Mouse (Mus musculus) limb, embryonic 10.5 days (tissue): Measurements from ENCODE around the gene Mef2d. TPM values are rescaled to one million over a fixed set of nuclear protein-coding genes. Genes with fewer than 3 reads are reported as not detected.

Experiments used
- DNase-seq: peaks from one replicate; pipeline ENCODE4 v3.0.0-alpha.2; 2017; ENCODE audit warnings: low spot score
- H3K27ac ChIP-seq: fragments of 300-500 bp; sonication (generic); 2 replicates; pipeline ENCODE4 v1.5.1; 2016; ENCODE audit warnings: mild to moderate bottlenecking
- H3K27me3 ChIP-seq: fragments of 300-500 bp; sonication (generic); 2 replicates; pipeline ENCODE4 v1.6.1; 2016; ENCODE audit warnings: low read depth, mild to moderate bottlenecking; ENCODE audit not compliant: poor library complexity, severe bottlenecking
- H3K36me3 ChIP-seq: fragments of 300-500 bp; sonication (generic); 2 replicates; pipeline ENCODE4 v1.6.1; 2016; ENCODE audit warnings: mild to moderate bottlenecking, moderate library complexity
- H3K4me1 ChIP-seq: fragments of 300-500 bp; sonication (generic); 2 replicates; pipeline ENCODE4 v1.6.1; 2016
- H3K4me3 ChIP-seq: fragments of 300-500 bp; sonication (generic); 2 replicates; pipeline ENCODE4 v1.5.1; 2016; ENCODE audit warnings: mild to moderate bottlenecking, moderate library complexity
- H3K9me3 ChIP-seq: fragments of 300-500 bp; sonication (generic); replicated peaks from 2 replicates; pipeline ENCODE4 v1.6.1; 2016; ENCODE audit warnings: mild to moderate bottlenecking
- WGBS: fragments of 180-500 bp; shearing (Covaris S2); methylation state at CpG from one replicate; pipeline ENCODE4 v1.1.7; 2016; 5-methylcytosine and 5-hydroxymethylcytosine counted together
- polyA plus RNA-seq: library from polyadenylated mRNA; unstranded; fragments of >200 nt; fragmentation: Nextera tagmentation; extraction: Ambion mirVana; gene quantifications from 2 replicates; pipeline ENCODE4 v1.2.1, GENCODE M21; 2016

Mef2d gene
- polyA plus RNA-seq: 12.3 and 14.0 TPM in 2 replicates

- peak; percentile 95 for DNase-seq
- 0% methylated on average over 52 of the region's 52 CpGs for WGBS
- Histone ChIP-seq H3K9me3 (no peaks in the 10 kb centered on the region), H3K4me3 (peak within 1 kb of the TSS; percentile 94), H3K4me1 (peaks cover 92% of the 10 kb centered on the region), H3K27me3 (0 out of 2 replicates have a peak, but pooled peaks cover 3% of the 10 kb centered on the region), H3K36me3 (0 out of 2 replicates have a peak, but pooled peaks cover 3% of the 10 kb centered on the region), H3K27ac (peak within 1 kb of the TSS; percentile 94)
These were observed at the start of gene Mef2d for GRCm38 (mm10) chr3:88141787-88142523. TSS of gene Mef2d (plus strand) at chr3:88142372.

- peaks cover 97% of the 10 kb centered on the region for H3K36me3 ChIP-seq
- H3K9me3 ChIP-seq: no peaks in the 10 kb centered on the region
- no peak overlapping the region for H3K4me3 ChIP-seq
- WGBS: 90% methylated on average over 5 of the region's 5 CpGs
- no peak overlapping the region for H3K27ac ChIP-seq
- DNase-seq: no peak
- no peaks in the 10 kb centered on the region for H3K4me1 ChIP-seq
- no peaks in the 10 kb centered on the region for H3K27me3 ChIP-seq
These were observed 48.0 kb upstream of the Mef2d start for GRCm38 (mm10) chr3:88094126-88094525.

- Histone ChIP-seq H3K4me1 (0 out of 2 replicates have a peak, but pooled peaks cover under 1% of the 10 kb centered on the region), H3K9me3 (no peaks in the 10 kb centered on the region), H3K27ac (no peak overlapping the region), H3K27me3 (no peaks in the 10 kb centered on the region), H3K4me3 (no peak overlapping the region), H3K36me3 (peaks cover 93% of the 10 kb centered on the region)
- 85% methylated on average over 6 of the region's 6 CpGs for WGBS
- no peak for DNase-seq
These were observed 44.5 kb upstream of the Mef2d start for GRCm38 (mm10) chr3:88097666-88098065.

DNA sequence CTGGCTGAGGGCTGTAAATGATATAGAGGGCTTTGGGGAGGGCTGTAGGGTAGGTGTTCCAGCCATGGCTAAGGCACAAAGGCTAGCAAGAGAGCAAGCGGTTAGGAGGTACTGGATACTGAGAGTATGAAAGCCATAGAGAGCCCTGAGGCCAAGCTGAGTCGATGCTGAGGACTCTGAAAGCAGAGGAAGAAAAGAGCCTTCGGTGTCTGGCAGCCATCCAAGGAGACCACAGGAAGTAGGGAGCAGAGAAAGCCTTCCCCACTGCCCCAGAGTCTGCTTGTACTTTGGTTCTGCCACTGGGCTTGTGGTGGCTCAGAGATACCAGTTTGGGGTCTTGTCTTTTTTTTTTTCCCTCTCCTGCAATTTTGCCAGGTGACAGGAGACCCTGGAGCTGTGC lies 41.9 kb upstream of the Mef2d start:
- H3K9me3 ChIP-seq: no peaks in the 10 kb centered on the region
- peaks cover 93% of the 10 kb centered on the region for H3K36me3 ChIP-seq
- no peak for DNase-seq
- no peaks in the 10 kb centered on the region for H3K27me3 ChIP-seq
- 0 out of 2 replicates have a peak, but pooled peaks cover 4% of the 10 kb centered on the region for H3K4me1 ChIP-seq
- H3K4me3 ChIP-seq: no peak overlapping the region
- no peak overlapping the region for H3K27ac ChIP-seq
- 91% methylated on average over 3 of the region's 3 CpGs for WGBS

GRCm38 (mm10) chr3:88101736-88102135 lies 40.4 kb upstream of the Mef2d start:
- Histone ChIP-seq H3K9me3 (no peaks in the 10 kb centered on the region), H3K36me3 (peaks cover 94% of the 10 kb centered on the region), H3K27me3 (no peaks in the 10 kb centered on the region), H3K4me3 (no peak overlapping the region), H3K4me1 (0 out of 2 replicates have a peak, but pooled peaks cover 4% of the 10 kb centered on the region), H3K27ac (no peak overlapping the region)
- 87% methylated on average over 7 of the region's 7 CpGs for WGBS
- no peak for DNase-seq

GRCm38 (mm10) chr3:88102196-88102595 lies 40.0 kb upstream of the Mef2d start:
- H3K27ac ChIP-seq: no peak overlapping the region
- H3K9me3 ChIP-seq: no peaks in the 10 kb centered on the region
- peaks cover 93% of the 10 kb centered on the region for H3K36me3 ChIP-seq
- no peak overlapping the region for H3K4me3 ChIP-seq
- H3K27me3 ChIP-seq: no peaks in the 10 kb centered on the region
- WGBS: 86% methylated on average over 6 of the region's 6 CpGs
- DNase-seq: no peak
- H3K4me1 ChIP-seq: 0 out of 2 replicates have a peak, but pooled peaks cover 4% of the 10 kb centered on the region

DNA sequence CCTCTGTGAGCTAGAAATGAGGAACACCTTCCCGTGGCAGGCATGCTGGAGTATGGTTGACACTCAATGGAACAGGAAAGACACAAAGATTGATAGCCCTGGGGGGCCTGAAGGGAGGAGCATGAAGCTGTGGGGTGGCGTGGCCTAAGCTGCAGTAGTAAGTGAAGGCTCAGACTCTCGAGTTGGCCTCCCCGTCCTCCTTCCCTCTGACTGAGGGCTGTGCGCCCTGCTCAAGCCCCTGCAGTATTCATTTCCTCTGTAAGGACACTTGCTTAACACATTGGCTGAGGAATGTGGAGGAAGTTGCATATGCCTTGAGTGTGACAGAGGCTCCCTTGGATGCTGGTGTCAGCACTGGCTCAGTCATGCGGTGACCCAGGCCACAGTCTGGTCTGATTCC lies 39.6 kb upstream of the Mef2d start:
- H3K4me3 ChIP-seq: no peak overlapping the region
- H3K27me3 ChIP-seq: no peaks in the 10 kb centered on the region
- no peaks in the 10 kb centered on the region for H3K9me3 ChIP-seq
- DNase-seq: no peak
- H3K4me1 ChIP-seq: 0 out of 2 replicates have a peak, but pooled peaks cover 4% of the 10 kb centered on the region
- H3K36me3 ChIP-seq: peaks cover 93% of the 10 kb centered on the region
- 89% methylated on average over 6 of the region's 6 CpGs for WGBS
- H3K27ac ChIP-seq: no peak overlapping the region

- Histone ChIP-seq H3K4me1 (0 out of 2 replicates have a peak, but pooled peaks cover 4% of the 10 kb centered on the region), H3K4me3 (no peak overlapping the region), H3K27ac (no peak overlapping the region), H3K27me3 (no peaks in the 10 kb centered on the region), H3K36me3 (peaks cover 97% of the 10 kb centered on the region), H3K9me3 (no peaks in the 10 kb centered on the region)
- 90% methylated on average over 4 of the region's 4 CpGs for WGBS
- DNase-seq: no peak
These were observed 36.0 kb upstream of the Mef2d start for GRCm38 (mm10) chr3:88106126-88106525.

DNA sequence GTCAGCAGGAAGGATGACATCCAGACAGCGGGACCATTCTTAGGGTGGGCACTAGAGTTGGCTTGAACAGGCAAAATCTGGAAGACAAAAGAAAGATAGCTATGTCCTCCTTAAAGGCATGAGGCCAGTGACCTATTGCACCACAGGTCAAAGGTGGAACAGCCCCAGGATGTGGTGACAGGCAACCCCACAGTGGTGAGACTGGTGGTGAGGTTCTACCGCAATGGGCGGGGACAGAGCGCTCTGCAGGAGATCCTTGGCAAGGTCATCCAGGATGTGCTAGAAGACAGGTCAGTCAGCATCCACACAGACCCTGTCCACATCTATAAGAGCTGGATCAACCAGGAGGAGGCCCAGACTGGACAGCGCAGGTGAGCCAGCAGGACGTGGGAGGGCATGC lies 33.0 kb upstream of the Mef2d start:
- Histone ChIP-seq H3K27ac (no peak overlapping the region), H3K9me3 (no peaks in the 10 kb centered on the region), H3K36me3 (peaks cover 97% of the 10 kb centered on the region), H3K4me3 (no peak overlapping the region), H3K27me3 (no peaks in the 10 kb centered on the region), H3K4me1 (no peaks in the 10 kb centered on the region)
- 94% methylated on average over 6 of the region's 6 CpGs for WGBS
- no peak for DNase-seq

DNA sequence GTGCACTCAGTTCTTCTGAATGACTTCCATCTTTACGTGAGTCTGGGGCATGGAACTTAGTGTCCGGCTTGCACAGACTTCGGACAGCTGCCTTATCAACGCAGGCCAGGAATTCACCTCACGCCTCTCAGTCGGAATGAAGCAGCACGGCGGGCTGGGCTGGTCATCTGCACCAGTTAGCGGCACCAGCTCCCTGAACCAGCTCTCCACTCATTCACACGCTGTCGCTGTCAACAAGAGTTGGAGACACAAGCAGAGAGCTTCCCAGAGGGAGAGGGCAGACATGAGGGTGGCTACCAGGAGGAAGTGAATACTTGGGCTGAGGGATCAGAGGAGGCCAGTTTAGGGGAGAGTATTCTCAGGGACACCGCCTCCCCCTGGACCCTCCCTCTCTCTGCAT lies 27.8 kb upstream of the Mef2d start:
- H3K4me3 ChIP-seq: no peak overlapping the region
- WGBS: 94% methylated on average over 12 of the region's 12 CpGs
- peaks cover 99% of the 10 kb centered on the region for H3K36me3 ChIP-seq
- no peak for DNase-seq
- H3K27ac ChIP-seq: no peak overlapping the region
- no peaks in the 10 kb centered on the region for H3K27me3 ChIP-seq
- no peaks in the 10 kb centered on the region for H3K4me1 ChIP-seq
- H3K9me3 ChIP-seq: no peaks in the 10 kb centered on the region

GRCm38 (mm10) chr3:88120117-88120651 lies 22.0 kb upstream of the Mef2d start:
- H3K27ac ChIP-seq: no peak overlapping the region
- peaks cover 64% of the 10 kb centered on the region for H3K36me3 ChIP-seq
- H3K4me1 ChIP-seq: peaks cover 3% of the 10 kb centered on the region; the same call in 1 of the 2 replicates
- no peaks in the 10 kb centered on the region for H3K27me3 ChIP-seq
- DNase-seq: no peak
- H3K4me3 ChIP-seq: no peak overlapping the region
- no peaks in the 10 kb centered on the region for H3K9me3 ChIP-seq
- 92% methylated on average over 19 of the region's 19 CpGs for WGBS

DNA sequence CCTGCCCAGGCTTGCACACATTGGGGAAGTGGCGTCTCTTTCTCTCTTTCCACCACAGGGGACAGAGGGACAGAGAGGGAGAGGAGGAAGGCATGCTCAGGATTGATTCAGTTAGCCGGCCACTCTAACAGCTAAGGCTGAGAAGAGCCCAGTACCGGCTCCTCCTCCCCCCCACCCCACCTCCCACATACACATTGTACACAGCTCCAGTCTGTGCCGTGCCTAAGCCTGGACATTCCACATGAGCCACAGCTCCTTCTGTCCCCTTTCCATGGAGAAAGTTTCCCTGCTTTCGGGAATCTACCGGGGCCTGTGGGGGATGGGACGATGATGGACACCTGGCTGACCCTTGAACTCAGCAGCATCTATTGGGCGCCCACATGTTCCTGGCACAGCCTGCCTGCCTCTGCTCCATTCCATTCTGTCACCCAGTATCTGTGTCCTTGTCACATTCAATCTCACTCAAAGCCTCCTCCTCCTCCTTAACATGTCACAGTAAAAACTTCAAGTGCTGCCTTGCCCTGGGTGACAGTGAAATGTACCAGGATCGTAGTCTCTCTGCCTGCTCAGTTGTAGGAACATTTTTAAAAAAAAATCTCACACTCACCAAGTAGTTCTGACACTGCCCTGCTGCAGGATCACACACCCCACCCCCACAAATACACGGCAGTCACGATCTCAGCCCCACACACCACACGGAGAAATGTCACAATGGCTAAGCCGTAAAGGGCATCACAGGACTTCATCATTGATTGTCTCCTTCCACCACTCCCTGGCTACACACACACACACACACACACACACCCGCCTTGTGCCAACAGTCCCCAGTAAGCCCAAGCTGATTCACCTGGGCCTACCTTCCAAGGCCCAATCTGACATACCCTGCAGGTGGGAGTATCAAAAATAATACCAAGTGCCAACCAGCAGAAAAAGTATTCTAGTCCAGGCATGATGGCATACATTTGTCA lies 20.7 kb upstream of the Mef2d start:
- Histone ChIP-seq H3K27ac (no peak overlapping the region), H3K27me3 (no peaks in the 10 kb centered on the region), H3K9me3 (no peaks in the 10 kb centered on the region), H3K36me3 (peaks cover 52% of the 10 kb centered on the region), H3K4me1 (peaks cover 3% of the 10 kb centered on the region; the same call in 1 of the 2 replicates), H3K4me3 (no peak overlapping the region)
- WGBS: 72% methylated on average over 14 of the region's 14 CpGs
- no peak for DNase-seq
